Mouse (Mus musculus) ES-E14 (cell line): Measurements from ENCODE around the gene Akap2. TPM values are rescaled to one million over a fixed set of nuclear protein-coding genes. Genes with fewer than 3 reads are reported as not detected.
A peak's percentile ranks its signal among the peaks of the same experiment; 100 is the strongest.

Source experiments
- DNase-seq: peaks from one replicate; pipeline ENCODE4 v3.0.0-alpha.2; 2013; ENCODE audit warnings: low read depth, low spot score
- H3K27ac ChIP-seq: 2 replicates; pipeline ENCODE4 v1.5.1; 2012; ENCODE audit warnings: low read depth, mild to moderate bottlenecking, low read length, moderate library complexity, mixed read lengths; ENCODE audit not compliant: poor library complexity, insufficient read depth, severe bottlenecking
- H3K36me3 ChIP-seq: 2 replicates; pipeline ENCODE4 v1.6.1; 2012; ENCODE audit warnings: mild to moderate bottlenecking, low read length, moderate library complexity, mixed read lengths; ENCODE audit not compliant: control insufficient read depth, poor library complexity, insufficient read depth, severe bottlenecking
- H3K4me1 ChIP-seq, 2 experiments: fragments of 150-350 bp in 1 of 2; sonication (generic) in 1 of 2; 2 replicates each; pipeline ENCODE4 v1.6.1; 2012; ENCODE audit warnings: low read length in 2 of 2, mild to moderate bottlenecking in 1 of 2, mixed read lengths in 1 of 2; ENCODE audit not compliant: control insufficient read depth in 2 of 2, insufficient read depth in 2 of 2, poor library complexity in 1 of 2
- H3K4me3 ChIP-seq, 2 experiments: fragments of 150-350 bp in 1 of 2; sonication (generic) in 1 of 2; 2 replicates each; pipeline ENCODE4 v1.5.1; 2012; ENCODE audit warnings: low read length in 2 of 2, low read depth in 1 of 2, mild to moderate bottlenecking in 1 of 2, mixed read lengths in 1 of 2; ENCODE audit not compliant: insufficient read depth in 1 of 2, poor library complexity in 1 of 2, severe bottlenecking in 1 of 2
- H3K9ac ChIP-seq: 2 replicates; pipeline ENCODE4 v1.6.1; 2012; ENCODE audit warnings: low read depth, mild to moderate bottlenecking, low read length, mixed read lengths; ENCODE audit not compliant: poor library complexity, insufficient read depth, severe bottlenecking
- H3K9me3 ChIP-seq: fragments of 150-350 bp; sonication (generic); 2 replicates; pipeline ENCODE4 v1.6.1; 2012; ENCODE audit warnings: low read depth, mild to moderate bottlenecking, low read length; ENCODE audit not compliant: control insufficient read depth, insufficient read depth
- CHD2 ChIP-seq: IDR thresholded peaks from 2 replicates; pipeline ENCODE4 v1.6.1; 2014; ENCODE audit warnings: mild to moderate bottlenecking, low read depth, low read length, inconsistent platforms
- HCFC1 ChIP-seq: IDR thresholded peaks from 2 replicates; pipeline ENCODE4 v1.6.1; 2012; ENCODE audit warnings: low read length, inconsistent platforms, borderline replicate concordance; ENCODE audit not compliant: insufficient read depth
- MAFK ChIP-seq: IDR thresholded peaks from 2 replicates; pipeline ENCODE4 v1.6.1; 2014; ENCODE audit warnings: mild to moderate bottlenecking, low read depth, low read length, inconsistent platforms; ENCODE audit not compliant: insufficient read depth
- ZC3H11A ChIP-seq: IDR thresholded peaks from 2 replicates; pipeline ENCODE4 v1.6.1; 2012; ENCODE audit warnings: low read depth, mild to moderate bottlenecking, inconsistent platforms, low read length, borderline replicate concordance
- ZNF384 ChIP-seq: IDR thresholded peaks from 2 replicates; pipeline ENCODE4 v1.6.1; 2012; ENCODE audit warnings: low read depth, low read length, inconsistent platforms
- in situ Hi-C, 2 experiments: fragments of 600-800 bp; cut with MboI; formaldehyde crosslinking; loops; one replicate each; pipeline ENCODE4 v1.15.1; 2025; ENCODE audit warnings: low sequenced_read_pairs in 2 of 2, inconsistent platforms in 1 of 2; ENCODE audit not compliant: unreplicated experiment in 2 of 2
- total RNA-seq: library from RNA; depleted of rRNA; stranded (reverse); fragments of 300-350 nt; gene quantifications from 2 replicates; pipeline ENCODE4 v1.2.3, GENCODE M21; 2012

Gene Akap2
- total RNA-seq, 1 experiment, result 35.7 TPM

- H3K27ac ChIP-seq, result no peak overlapping the region
- H3K9ac ChIP-seq, result no peak overlapping the region
- peak; percentile 66 for TF ChIP-seq ZC3H11A
- no peak for TF ChIP-seq HCFC1
- TF ChIP-seq MAFK, result no peak
- H3K36me3 ChIP-seq, result peaks cover 12% of the 10 kb centered on the region
- no peak overlapping the region for H3K4me3 ChIP-seq
- DNase-seq, result peak; percentile 73
- peaks cover 21% of the 10 kb centered on the region for H3K9me3 ChIP-seq
- in situ Hi-C loops, result loop anchor here in 1 of 2 experiments (25.0 kb wide), 1 partner anchor 218 kb away; no protein-coding TSS in a partner anchor
- no peaks in the 10 kb centered on the region for H3K4me1 ChIP-seq
Observed at GRCm38 (mm10) chr4:57879804-57880357, 162.4 kb downstream of the Akap2 start.

- Histone ChIP-seq H3K27ac (no peak overlapping the region), H3K36me3 (peaks cover 12% of the 10 kb centered on the region), H3K4me1 (no peaks in the 10 kb centered on the region), H3K9me3 (peaks cover 26% of the 10 kb centered on the region), H3K4me3 (no peak overlapping the region), H3K9ac (no peak overlapping the region)
- in situ Hi-C loops, result loop anchor here in 1 of 2 experiments (25.0 kb wide), 1 partner anchor 221 kb away; no protein-coding TSS in a partner anchor
- no peak for DNase-seq
- TF ChIP-seq CHD2 (no peak), MAFK (no peak)
Observed at GRCm38 (mm10) chr4:57883520-57884421, 166.3 kb downstream of the Akap2 start.

GRCm38 (mm10) chr4:57884511-57884910 is 167.1 kb downstream of the Akap2 start:
- Histone ChIP-seq H3K27ac (no peak overlapping the region), H3K9me3 (peaks cover 26% of the 10 kb centered on the region), H3K9ac (no peak overlapping the region), H3K4me3 (no peak overlapping the region), H3K4me1 (no peaks in the 10 kb centered on the region), H3K36me3 (peaks cover 11% of the 10 kb centered on the region)
- in situ Hi-C loops, result loop anchor here in 1 of 2 experiments (25.0 kb wide), 1 partner anchor 222 kb away; no protein-coding TSS in a partner anchor
- TF ChIP-seq CHD2 (no peak), ZC3H11A (no peak), ZNF384 (no peak), HCFC1 (no peak)
- no peak for DNase-seq

GRCm38 (mm10) chr4:57885186-57885585 is 167.7 kb downstream of the Akap2 start:
- Histone ChIP-seq H3K4me3 (no peak overlapping the region), H3K4me1 (no peaks in the 10 kb centered on the region), H3K27ac (no peak overlapping the region), H3K9ac (no peak overlapping the region), H3K9me3 (peaks cover 26% of the 10 kb centered on the region), H3K36me3 (peaks cover 11% of the 10 kb centered on the region)
- no peak for DNase-seq
- in situ Hi-C loops, result loop anchor here in 1 of 2 experiments (25.0 kb wide), 1 partner anchor 223 kb away; no protein-coding TSS in a partner anchor
- no peak for TF ChIP-seq ZC3H11A
- no peak for TF ChIP-seq CHD2
- TF ChIP-seq ZNF384, result no peak
- TF ChIP-seq MAFK, result no peak
- no peak for TF ChIP-seq HCFC1
